Comparison of ENCODE assay signal across 26 mouse cellular contexts in genomic region chr14:80062896-80063295, GRCm38 (mm10).
A peak's percentile ranks its signal among the peaks of the same experiment; 100 is the strongest.
DNase-seq lines count a peak whose midpoint lies in the region; ATAC-seq and TF ChIP-seq lines count a peak whose summit lies in the region.
"Had no signal": no experiment of that assay in that cellular context is flagged by ENCODE, and none has a peak within 500 bp of the region (broad histone marks: within the 10 kb centered on the region; RNA-seq: fewer than 3 reads in every experiment).

No protein-coding gene starts in this region.

- peak overlapping the region; percentile 23 for H3K4me2 ChIP-seq in forebrain, embryonic 16.5 days (ENCODE audit: low read length)
- no peak overlapping the region for H3K4me2 ChIP-seq in forebrain, embryonic 11.5 days (ENCODE audit: low read depth, low read length, severe bottlenecking)
- H3K4me2 ChIP-seq in neural tube, embryonic 14.5 days (ENCODE audit: low read depth, low read length): no peak overlapping the region; the same call in 1 of the 2 replicates
- H3K4me2 ChIP-seq: embryonic facial prominence, embryonic 12.5 days; embryonic facial prominence, embryonic 15.5 days; forebrain, embryonic 15.5 days; heart, embryonic 11.5 days; hindbrain, embryonic 13.5 days had no signal

- no peaks in the 10 kb centered on the region for H3K9me3 ChIP-seq in forebrain, embryonic 16.5 days (ENCODE audit: control insufficient read depth, low read length)
- no peaks in the 10 kb centered on the region for H3K9me3 ChIP-seq in forebrain, embryonic 11.5 days (ENCODE audit: control insufficient read depth, low read length)
- H3K9me3 ChIP-seq in neural tube, embryonic 14.5 days (ENCODE audit: control insufficient read depth, low read length): no peaks in the 10 kb centered on the region
- H3K9me3 ChIP-seq: embryonic facial prominence, embryonic 12.5 days; embryonic facial prominence, embryonic 15.5 days; forebrain, embryonic 15.5 days; hindbrain, embryonic 13.5 days had no signal

- no peak overlapping the region for H3K9ac ChIP-seq in forebrain, embryonic 16.5 days (replicated peaks; ENCODE audit: low read depth, low read length)
- H3K9ac ChIP-seq in forebrain, embryonic 11.5 days (ENCODE audit: low read length): no peak overlapping the region
- no peak overlapping the region for H3K9ac ChIP-seq in neural tube, embryonic 14.5 days (replicated peaks; ENCODE audit: low read depth, low read length)
- H3K9ac ChIP-seq: embryonic facial prominence, embryonic 12.5 days; embryonic facial prominence, embryonic 15.5 days; forebrain, embryonic 15.5 days; hindbrain, embryonic 13.5 days had no signal

- H3K27ac ChIP-seq in forebrain, embryonic 16.5 days (ENCODE audit: low read length): no peak overlapping the region
- no peak overlapping the region for H3K27ac ChIP-seq in forebrain, embryonic 11.5 days (ENCODE audit: low read depth, low read length)
- H3K27ac ChIP-seq in layer of hippocampus, adult 2 months: peak overlapping the region; percentile 43; the same call in 1 of the 2 replicates
- H3K27ac ChIP-seq in neural tube, embryonic 14.5 days (ENCODE audit: low read depth, low read length): no peak overlapping the region
- H3K27ac ChIP-seq: embryonic facial prominence, embryonic 12.5 days; embryonic facial prominence, embryonic 15.5 days; forebrain, embryonic 15.5 days; gastrocnemius, adult 2 months; hindbrain, embryonic 13.5 days; hindbrain, postnatal 0 days had no signal

- H3K27me3 ChIP-seq in forebrain, embryonic 16.5 days (replicated peaks; ENCODE audit: control insufficient read depth, insufficient read depth, low read length): no peaks in the 10 kb centered on the region
- H3K27me3 ChIP-seq in forebrain, embryonic 11.5 days (ENCODE audit: control insufficient read depth, insufficient read depth, low read length): no peaks in the 10 kb centered on the region
- no peaks in the 10 kb centered on the region for H3K27me3 ChIP-seq in neural tube, embryonic 14.5 days (ENCODE audit: control insufficient read depth, insufficient read depth, low read length)
- H3K27me3 ChIP-seq: CH12.LX; embryonic facial prominence, embryonic 12.5 days; embryonic facial prominence, embryonic 15.5 days; forebrain, embryonic 15.5 days; hindbrain, embryonic 13.5 days had no signal

- ATAC-seq in forebrain, embryonic 16.5 days: no peak
- no peak for ATAC-seq in forebrain, embryonic 11.5 days (replicated peaks; ENCODE audit: low FRiP score)
- peak; percentile 65 for ATAC-seq in neural tube, embryonic 14.5 days (ENCODE audit: low read depth)
- ATAC-seq: forebrain, embryonic 15.5 days; hindbrain, postnatal 0 days; inflammation-experienced regulatory T-cells, adult 6 months; Patski had no signal

- no peaks in the 10 kb centered on the region for H3K36me3 ChIP-seq in forebrain, embryonic 16.5 days (ENCODE audit: control insufficient read depth, insufficient read depth)
- H3K36me3 ChIP-seq in forebrain, embryonic 11.5 days (ENCODE audit: control insufficient read depth, insufficient read depth, low read length): no peaks in the 10 kb centered on the region
- H3K36me3 ChIP-seq in neural tube, embryonic 14.5 days (ENCODE audit: control insufficient read depth, insufficient read depth, low read length): no peaks in the 10 kb centered on the region
- H3K36me3 ChIP-seq: embryonic facial prominence, embryonic 12.5 days; embryonic facial prominence, embryonic 15.5 days; forebrain, embryonic 15.5 days; G1E; hindbrain, embryonic 13.5 days had no signal

- no peak for TF ChIP-seq CTCF in layer of hippocampus, adult 2 months (conservative IDR thresholded peaks at IDR 0.05)

- DNase-seq in forebrain, embryonic 11.5 days (ENCODE audit: low spot score): no peak
- no peak for DNase-seq in layer of hippocampus, adult 2 months (ENCODE audit: low spot score in 2 of 2)
- no peak for DNase-seq in layer of hippocampus, postnatal 25 days (ENCODE audit: extremely low spot score in 1 of 2, low spot score in 1 of 2)
- DNase-seq in retina, postnatal 1 day: peak; percentile 8
- no peak for DNase-seq in thymus, postnatal 14 days
- DNase-seq: adrenal gland, postnatal 10 days; adrenal gland, postnatal 36 days; B cell, adult 2 months; cerebellum, adult 11 months; cerebellum, adult 2 months; cerebellum, adult 9-11 months; cerebellum, postnatal 25 days; gastrocnemius, adult 2 months; gastrocnemius, postnatal 14 days had no signal

- WGBS in forebrain, embryonic 16.5 days: 17% methylated on average over 9 of the region's 9 CpGs
- WGBS in forebrain, embryonic 11.5 days: 43% methylated on average over 9 of the region's 9 CpGs
- 31% methylated on average over 9 of the region's 9 CpGs for WGBS in neural tube, embryonic 14.5 days

- H3K4me1 ChIP-seq in forebrain, embryonic 16.5 days (replicated peaks; ENCODE audit: control insufficient read depth, insufficient read depth, low read length): no peaks in the 10 kb centered on the region
- no peaks in the 10 kb centered on the region for H3K4me1 ChIP-seq in forebrain, embryonic 11.5 days (replicated peaks; ENCODE audit: control insufficient read depth, insufficient read depth, low read length)
- H3K4me1 ChIP-seq in neural tube, embryonic 14.5 days (ENCODE audit: control insufficient read depth, insufficient read depth, low read length): no peaks in the 10 kb centered on the region
- H3K4me1 ChIP-seq: embryonic facial prominence, embryonic 12.5 days; embryonic facial prominence, embryonic 15.5 days; hindbrain, embryonic 13.5 days had no signal

- H3K4me3 ChIP-seq in forebrain, embryonic 16.5 days (replicated peaks; ENCODE audit: low read length): no peak overlapping the region
- H3K4me3 ChIP-seq in forebrain, embryonic 11.5 days (ENCODE audit: low read depth, low read length): no peak overlapping the region
- H3K4me3 ChIP-seq in layer of hippocampus, adult 2 months: no peak overlapping the region
- H3K4me3 ChIP-seq in neural tube, embryonic 14.5 days (ENCODE audit: low read depth, low read length): no peak overlapping the region
- H3K4me3 ChIP-seq: embryonic facial prominence, embryonic 12.5 days; embryonic facial prominence, embryonic 15.5 days; forebrain, embryonic 15.5 days; gastrocnemius, adult 2 months; hindbrain, embryonic 13.5 days had no signal
